Mouse (Mus musculus) kidney, adult 2 months (tissue): ENCODE results near the gene Olfr1224-ps1. TPM values are rescaled to one million over a fixed set of nuclear protein-coding genes. Genes with fewer than 3 reads are reported as not detected.

ENCODE experiments used
- DNase-seq: peaks from one replicate; pipeline ENCODE4 v3.0.0; 2021
- H3K27ac ChIP-seq: fragments of 200-500 bp; 2 replicates; pipeline ENCODE4 v1.5.1; 2012; ENCODE audit warnings: low read depth, low read length, control low read depth, inconsistent platforms; ENCODE audit not compliant: insufficient read depth
- H3K27me3 ChIP-seq: fragments of 200-500 bp; replicated peaks from 2 replicates; pipeline ENCODE4 v1.6.1; 2012; ENCODE audit warnings: mild to moderate bottlenecking, moderate library complexity, low read length, inconsistent platforms; ENCODE audit not compliant: control insufficient read depth, insufficient read depth
- H3K36me3 ChIP-seq: fragments of 200-500 bp; 2 replicates; pipeline ENCODE4 v1.6.1; 2012; ENCODE audit warnings: mild to moderate bottlenecking, moderate library complexity, low read length, inconsistent platforms; ENCODE audit not compliant: control insufficient read depth, insufficient read depth
- H3K4me1 ChIP-seq: fragments of 200-500 bp; 2 replicates; pipeline ENCODE4 v1.6.1; 2011; ENCODE audit warnings: low read length; ENCODE audit not compliant: control insufficient read depth, insufficient read depth
- H3K4me3 ChIP-seq: fragments of 200-500 bp; 2 replicates; pipeline ENCODE4 v1.5.1; 2011; ENCODE audit warnings: mild to moderate bottlenecking, low read depth, low read length, control low read depth; ENCODE audit not compliant: insufficient read depth
- CTCF ChIP-seq: fragments of 200-500 bp; conservative IDR thresholded peaks from 2 replicates; pipeline ENCODE4 v1.5.1; 2011; ENCODE audit warnings: low read depth, mild to moderate bottlenecking, control low read depth, low read length, moderate library complexity, mixed read lengths; ENCODE audit not compliant: insufficient read depth, insufficient read length
- POLR2A ChIP-seq: fragments of 200-500 bp; IDR thresholded peaks from one replicate; pipeline ENCODE4 v1.6.1; 2011; ENCODE audit warnings: low read depth, low read length, control low read depth
- WGBS: fragments of 180-500 bp; shearing (Covaris S2); methylation state at CpG from one replicate; pipeline ENCODE4 v1.1.7; 2018; 5-methylcytosine and 5-hydroxymethylcytosine counted together
- polyA plus RNA-seq: library from polyadenylated mRNA; depleted of rRNA; stranded (reverse); fragments of >200 nt; gene quantifications from 2 replicates; pipeline ENCODE4 v1.2.3, GENCODE M21; 2012; rRNA removed

The Olfr1224-ps1 gene
- polyA plus RNA-seq, 1 experiment = not detected

GRCm38 (mm10) chr2:89117183-89117582 is 46.7 kb downstream of the Olfr1224-ps1 start, which contains the start of gene Olfr1221:
Olfr1221 (minus strand) TSS chr2:89117283.
- no peak for DNase-seq
- no peaks in the 10 kb centered on the region for H3K4me1 ChIP-seq
- H3K27ac ChIP-seq = no peak within 1 kb of the TSS
- H3K27me3 ChIP-seq = no peaks in the 10 kb centered on the region
- WGBS = 82% methylated on average over 2 of the region's 2 CpGs
- no peaks in the 10 kb centered on the region for H3K36me3 ChIP-seq
- no peak within 1 kb of the TSS for H3K4me3 ChIP-seq
- TF ChIP-seq POLR2A (no peak), CTCF (no peak)

- TF ChIP-seq CTCF = no peak
- no peak for TF ChIP-seq POLR2A
These were observed 57.2 kb downstream of the Olfr1224-ps1 start, which contains the start of gene Olfr1220 for GRCm38 (mm10) chr2:89106735-89107134. Olfr1220 (minus strand) TSS chr2:89106835.

GRCm38 (mm10) chr2:89105651-89106050 is 58.2 kb downstream of the Olfr1224-ps1 start:
- no peak overlapping the region for H3K27ac ChIP-seq
- H3K27me3 ChIP-seq = no peaks in the 10 kb centered on the region
- no peaks in the 10 kb centered on the region for H3K4me1 ChIP-seq
- H3K36me3 ChIP-seq = no peaks in the 10 kb centered on the region
- no peak overlapping the region for H3K4me3 ChIP-seq
- TF ChIP-seq CTCF = no peak
- TF ChIP-seq POLR2A = no peak
- no peak for DNase-seq

More at GRCm38 (mm10) chr2:89106735-89107134, 57.2 kb downstream of the Olfr1224-ps1 start, which contains the start of gene Olfr1220:
- WGBS = 64% methylated on average over 3 of the region's 3 CpGs
- Histone ChIP-seq H3K4me1 (no peaks in the 10 kb centered on the region), H3K36me3 (no peaks in the 10 kb centered on the region), H3K27ac (no peak within 1 kb of the TSS), H3K27me3 (no peaks in the 10 kb centered on the region), H3K4me3 (no peak within 1 kb of the TSS)
- DNase-seq = no peak

Other genes starting within 250 kb of the Olfr1224-ps1 start
- gene Olfr1209, start 248.9 kb downstream of the Olfr1224-ps1 start, polyA plus RNA-seq = not detected in 2 replicates
- not detected in 2 replicates for gene Olfr1211, start 226.0 kb downstream of the Olfr1224-ps1 start, polyA plus RNA-seq
- not detected in 2 replicates for gene Olfr1212, start 210.1 kb downstream of the Olfr1224-ps1 start, polyA plus RNA-seq
- not detected in 2 replicates for gene Gm13762, start 183.8 kb downstream of the Olfr1224-ps1 start, polyA plus RNA-seq
- gene Olfr1214, start 171.4 kb downstream of the Olfr1224-ps1 start, polyA plus RNA-seq = not detected in 2 replicates
- gene Olfr1215, start 157.1 kb downstream of the Olfr1224-ps1 start, polyA plus RNA-seq = not detected in 2 replicates
- not detected in 2 replicates for gene Olfr1216, start 145.8 kb downstream of the Olfr1224-ps1 start, polyA plus RNA-seq
- gene Olfr1217, start 132.0 kb downstream of the Olfr1224-ps1 start, polyA plus RNA-seq = not detected in 2 replicates
- gene Olfr1218, start 102.9 kb downstream of the Olfr1224-ps1 start, polyA plus RNA-seq = not detected in 2 replicates
- gene Olfr1219, start 80.6 kb downstream of the Olfr1224-ps1 start, polyA plus RNA-seq = not detected in 2 replicates
- not detected in 2 replicates for gene Olfr1220, start 57.3 kb downstream of the Olfr1224-ps1 start, polyA plus RNA-seq
- gene Olfr1221, start 46.8 kb downstream of the Olfr1224-ps1 start, polyA plus RNA-seq = not detected in 2 replicates
- not detected in 2 replicates for gene Olfr1222, start 31.0 kb downstream of the Olfr1224-ps1 start, polyA plus RNA-seq
- not detected in 2 replicates for gene Olfr1223, start 12.5 kb downstream of the Olfr1224-ps1 start, polyA plus RNA-seq
- gene Olfr1225, start 10.6 kb upstream of the Olfr1224-ps1 start, polyA plus RNA-seq = not detected in 2 replicates
- not detected in 2 replicates for gene Olfr1226, start 36.0 kb upstream of the Olfr1224-ps1 start, polyA plus RNA-seq
- gene Olfr1228, start 90.0 kb upstream of the Olfr1224-ps1 start, polyA plus RNA-seq = not detected in 2 replicates
- not detected in 2 replicates for gene Olfr1229, start 123.9 kb upstream of the Olfr1224-ps1 start, polyA plus RNA-seq
- not detected in 2 replicates for gene Olfr1230, start 133.2 kb upstream of the Olfr1224-ps1 start, polyA plus RNA-seq
- not detected in 2 replicates for gene Olfr1231, start 143.0 kb upstream of the Olfr1224-ps1 start, polyA plus RNA-seq
- gene Olfr1232, start 165.6 kb upstream of the Olfr1224-ps1 start, polyA plus RNA-seq = not detected in 2 replicates
- not detected in 2 replicates for gene Olfr1233, start 178.3 kb upstream of the Olfr1224-ps1 start, polyA plus RNA-seq
- gene Olfr1234, start 200.8 kb upstream of the Olfr1224-ps1 start, polyA plus RNA-seq = not detected in 2 replicates
- gene Olfr1238, start 245.6 kb upstream of the Olfr1224-ps1 start, polyA plus RNA-seq = not detected in 2 replicates